Mouse (Mus musculus) heart, adult 2 months (tissue): Measurements from ENCODE around the gene Atp1b3.

Experiments used
- CTCF ChIP-seq: fragments of 200-600 bp; IDR thresholded peaks from 2 replicates; pipeline ENCODE4 v1.8.1; 2022; ENCODE audit warnings: antibody characterized with exemption, mild to moderate bottlenecking, moderate library complexity
- EP300 ChIP-seq: fragments of 200-500 bp; IDR thresholded peaks from 2 replicates; pipeline ENCODE4 v1.6.1; 2011; ENCODE audit warnings: low read depth, low read length, control low read depth; ENCODE audit not compliant: insufficient read depth

- no peak for TF ChIP-seq EP300
- no peak for TF ChIP-seq CTCF
These were observed 35.2 kb upstream of the Atp1b3 start for GRCm38 (mm10) chr9:96399425-96399878.
